Mouse (Mus musculus) naive thymus-derived CD4-positive, alpha-beta T cell, adult 5 months (primary cell): ENCODE data around the gene Lce1g. TPM values are rescaled to one million over a fixed set of nuclear protein-coding genes. Genes with fewer than 3 reads are reported as not detected.

Source experiments
- polyA plus RNA-seq: library from polyadenylated mRNA; unstranded; fragments of 100-300 nt; shearing (Covaris generic); gene quantifications from one replicate; pipeline ENCODE4 v1.2.1, GENCODE M21; 2017

The Lce1g gene
- not detected for polyA plus RNA-seq

GRCm38 (mm10) chr3:92752238-92752637, at the start of gene Lce1g:
Gene Lce1g (minus strand): TSS chr3:92752338.

GRCm38 (mm10) chr3:92790414-92790813, 38.3 kb upstream of the Lce1g start, which contains the start of gene Lce1j:
Gene Lce1j (minus strand): TSS chr3:92790514.

GRCm38 (mm10) chr3:92778799-92779198, 26.7 kb upstream of the Lce1g start, which contains the start of gene Lce1i:
Gene Lce1i (minus strand): TSS chr3:92778899.

GRCm38 (mm10) chr3:92764965-92765364, 12.8 kb upstream of the Lce1g start, which contains the start of gene Lce1h:
Gene Lce1h (minus strand): TSS chr3:92765065.

GRCm38 (mm10) chr3:92738996-92739395, 13.1 kb downstream of the Lce1g start, which contains the start of gene Gm38119:
Gene Gm38119 (minus strand): TSS chr3:92739096.

GRCm38 (mm10) chr3:92720250-92720649, 31.9 kb downstream of the Lce1g start, which contains the start of gene Lce1f:
Gene Lce1f (minus strand): TSS chr3:92720350.

GRCm38 (mm10) chr3:92708974-92709373, 43.2 kb downstream of the Lce1g start, which contains the start of gene Lce1e:
Gene Lce1e (minus strand): TSS chr3:92709074.

Other genes with a start within 250 kb of the Lce1g start
- gene 2310046K23Rik, start 217.8 kb downstream of the Lce1g start, polyA plus RNA-seq: not detected
- not detected for gene Ivl, start 178.6 kb downstream of the Lce1g start, polyA plus RNA-seq
- not detected for gene Smcp, start 163.3 kb downstream of the Lce1g start, polyA plus RNA-seq
- gene 2210017I01Rik, start 144.8 kb downstream of the Lce1g start, polyA plus RNA-seq: not detected
- not detected for gene Lce6a, start 130.7 kb downstream of the Lce1g start, polyA plus RNA-seq
- gene Lce1a1, start 104.0 kb downstream of the Lce1g start, polyA plus RNA-seq: not detected
- gene Lce1b, start 95.4 kb downstream of the Lce1g start, polyA plus RNA-seq: not detected
- gene Lce1a2, start 82.0 kb downstream of the Lce1g start, polyA plus RNA-seq: not detected
- not detected for gene Lce1c, start 73.1 kb downstream of the Lce1g start, polyA plus RNA-seq
- gene Lce1d, start 65.1 kb downstream of the Lce1g start, polyA plus RNA-seq: not detected
- not detected for gene Lce1e, start 43.3 kb downstream of the Lce1g start, polyA plus RNA-seq
- not detected for gene Lce1f, start 32.0 kb downstream of the Lce1g start, polyA plus RNA-seq
- gene Gm38119, start 13.2 kb downstream of the Lce1g start, polyA plus RNA-seq: not detected
- not detected for gene Lce1h, start 12.7 kb upstream of the Lce1g start, polyA plus RNA-seq
- gene Lce1i, start 26.6 kb upstream of the Lce1g start, polyA plus RNA-seq: not detected
- not detected for gene Lce1j, start 38.2 kb upstream of the Lce1g start, polyA plus RNA-seq
- not detected for gene Lce1k, start 55.6 kb upstream of the Lce1g start, polyA plus RNA-seq
- not detected for gene Kprp, start 74.9 kb upstream of the Lce1g start, polyA plus RNA-seq
- gene Lce1l, start 98.9 kb upstream of the Lce1g start, polyA plus RNA-seq: not detected
- not detected for gene 2310050C09Rik, start 117.9 kb upstream of the Lce1g start, polyA plus RNA-seq
- gene Lce3a, start 173.9 kb upstream of the Lce1g start, polyA plus RNA-seq: not detected
- gene Lce3b, start 180.6 kb upstream of the Lce1g start, polyA plus RNA-seq: not detected
- gene Lce3c, start 192.1 kb upstream of the Lce1g start, polyA plus RNA-seq: not detected
- gene Lce3d, start 205.1 kb upstream of the Lce1g start, polyA plus RNA-seq: not detected
- not detected for gene Lce3e, start 214.7 kb upstream of the Lce1g start, polyA plus RNA-seq
- gene Lce3f, start 239.9 kb upstream of the Lce1g start, polyA plus RNA-seq: not detected